Comparison of ENCODE assay signal across 1 mouse cellular context in the genomic region with DNA sequence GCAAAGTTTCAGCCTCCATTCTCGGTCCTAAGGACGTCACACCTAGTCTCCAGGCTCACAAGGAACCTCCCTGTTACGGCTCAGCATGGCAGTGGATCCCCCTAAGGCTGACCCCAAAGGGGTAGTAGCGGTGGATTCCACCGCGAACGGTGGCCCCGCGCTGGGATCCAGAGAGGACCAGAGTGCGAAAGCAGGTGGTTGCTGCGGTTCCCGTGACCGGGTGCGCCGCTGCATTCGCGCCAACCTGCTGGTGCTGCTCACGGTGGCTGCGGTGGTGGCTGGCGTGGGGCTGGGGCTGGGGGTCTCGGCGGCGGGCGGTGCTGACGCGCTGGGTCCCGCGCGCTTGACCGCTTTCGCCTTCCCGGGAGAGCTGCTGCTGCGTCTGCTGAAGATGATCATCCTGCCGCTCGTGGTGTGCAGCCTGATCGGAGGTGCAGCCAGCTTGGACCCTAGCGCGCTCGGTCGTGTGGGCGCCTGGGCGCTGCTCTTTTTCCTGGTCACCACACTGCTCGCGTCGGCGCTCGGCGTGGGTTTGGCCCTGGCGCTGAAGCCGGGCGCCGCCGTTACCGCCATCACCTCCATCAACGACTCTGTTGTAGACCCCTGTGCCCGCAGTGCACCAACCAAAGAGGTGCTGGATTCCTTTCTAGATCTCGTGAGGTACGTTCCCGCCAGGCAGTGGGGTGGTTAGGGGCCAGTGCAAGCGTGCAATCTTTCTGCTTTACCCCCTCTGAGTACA.
TF ChIP-seq lines count a peak whose summit lies in the region.

No protein-coding gene starts in this region.

TF ChIP-seq in MEL, 35 proteins besides CTCF, POLR2A, EP300 and RAD21:
- TF ChIP-seq HCFC1 (IDR thresholded peaks at IDR 0.05; ENCODE audit: low read depth, low read length), result peak; percentile 3; the same call in 1 of the 2 replicates
- TF ChIP-seq MAZ (IDR thresholded peaks at IDR 0.05; ENCODE audit: low read depth, low read length), result 0 out of 2 replicates have a peak, but pooled peaks have one; percentile 16
- TF ChIP-seq JUND (IDR thresholded peaks at IDR 0.05; ENCODE audit: low read depth, low read length), result no peak
